In the genomic region with DNA sequence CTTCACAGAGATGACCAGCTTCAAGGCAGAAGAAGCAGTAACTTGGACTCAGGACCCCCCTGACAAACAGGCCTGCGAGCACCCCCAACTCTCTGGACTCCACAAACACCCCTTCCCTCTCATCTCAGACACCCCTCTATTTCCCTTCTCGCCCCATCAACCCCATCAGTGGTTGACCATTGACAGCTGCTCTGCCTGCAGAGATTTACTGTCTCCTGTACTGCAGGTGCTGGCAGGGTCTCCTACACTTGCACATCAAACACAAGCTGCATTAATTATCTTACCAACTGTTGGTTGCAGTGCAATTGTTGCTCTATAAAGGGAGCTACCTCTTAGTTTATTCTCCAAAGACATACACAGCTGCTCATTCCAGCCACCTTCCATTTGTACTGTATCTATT, we compare ENCODE assay signal across 16 mouse cellular contexts. TPM values are rescaled to one million over a fixed set of nuclear protein-coding genes. Genes with fewer than 3 reads are reported as not detected.
A peak's percentile ranks its signal among the peaks of the same experiment; 100 is the strongest.
DNase-seq lines count a peak whose midpoint lies in the region; ATAC-seq and TF ChIP-seq lines count a peak whose summit lies in the region.
"Had no signal": no experiment of that assay in that cellular context is flagged by ENCODE, and none has a peak within 500 bp of the region (broad histone marks: within the 10 kb centered on the region; RNA-seq: fewer than 3 reads in every experiment).

No protein-coding gene starts in this region.

- peak overlapping the region; percentile 86 for H3K27ac ChIP-seq in gastrocnemius, adult 2 months
- H3K27ac ChIP-seq in hindbrain, embryonic 10.5 days, result peak overlapping the region; percentile 10
- H3K27ac ChIP-seq in hindbrain, embryonic 13.5 days, result no peak overlapping the region
- H3K27ac ChIP-seq in lung, embryonic 15.5 days, result peak overlapping the region; percentile 95
- peak overlapping the region; percentile 28; the same call in 1 of the 2 replicates for H3K27ac ChIP-seq in limb, embryonic 13.5 days
- H3K27ac ChIP-seq: forebrain, embryonic 12.5 days had no signal

- TF ChIP-seq CTCF in gastrocnemius, adult 2 months (IDR thresholded peaks at IDR 0.05), result no peak

- no peaks in the 10 kb centered on the region for H3K36me3 ChIP-seq in hindbrain, embryonic 10.5 days
- no peaks in the 10 kb centered on the region for H3K36me3 ChIP-seq in hindbrain, embryonic 13.5 days
- H3K36me3 ChIP-seq in lung, embryonic 15.5 days, result no peaks in the 10 kb centered on the region
- no peaks in the 10 kb centered on the region for H3K36me3 ChIP-seq in limb, embryonic 13.5 days
- H3K36me3 ChIP-seq: forebrain, embryonic 12.5 days; stomach, embryonic 15.5 days had no signal

- 80% methylated on average over 2 of the region's 2 CpGs for WGBS in hindbrain, embryonic 10.5 days
- 91% methylated on average over 2 of the region's 2 CpGs for WGBS in hindbrain, embryonic 13.5 days
- 76% methylated on average over 2 of the region's 2 CpGs for WGBS in lung, embryonic 15.5 days
- 75% methylated on average over 2 of the region's 2 CpGs for WGBS in limb, embryonic 13.5 days

- peaks cover 37% of the 10 kb centered on the region for H3K4me1 ChIP-seq in hindbrain, embryonic 10.5 days (replicated peaks)
- H3K4me1 ChIP-seq in hindbrain, embryonic 13.5 days (replicated peaks), result peaks cover 19% of the 10 kb centered on the region
- H3K4me1 ChIP-seq in lung, embryonic 15.5 days, result peaks cover 46% of the 10 kb centered on the region
- peaks cover 48% of the 10 kb centered on the region for H3K4me1 ChIP-seq in limb, embryonic 13.5 days

- ATAC-seq in hindbrain, embryonic 13.5 days (ENCODE audit: low FRiP score), result no peak
- ATAC-seq in lung, embryonic 15.5 days (ENCODE audit: borderline replicate concordance, extremely low read depth, low FRiP score, low TSS enrichment), result no peak
- ATAC-seq in limb, embryonic 13.5 days (ENCODE audit: low FRiP score, low read depth), result no peak
- ATAC-seq: activated CD4-positive, CD25-positive, alpha-beta regulatory T cell, adult 4 months; intestine, postnatal 0 days had no signal

- H3K9me3 ChIP-seq in hindbrain, embryonic 10.5 days, result no peaks in the 10 kb centered on the region
- no peaks in the 10 kb centered on the region for H3K9me3 ChIP-seq in hindbrain, embryonic 13.5 days
- H3K9me3 ChIP-seq in lung, embryonic 15.5 days, result no peaks in the 10 kb centered on the region
- no peaks in the 10 kb centered on the region for H3K9me3 ChIP-seq in limb, embryonic 13.5 days
- H3K9me3 ChIP-seq: forebrain, embryonic 12.5 days; stomach, embryonic 15.5 days had no signal

- H3K4me3 ChIP-seq in gastrocnemius, adult 2 months, result no peak overlapping the region
- no peak overlapping the region for H3K4me3 ChIP-seq in hindbrain, embryonic 10.5 days
- H3K4me3 ChIP-seq in hindbrain, embryonic 13.5 days, result no peak overlapping the region
- H3K4me3 ChIP-seq in lung, embryonic 15.5 days, result no peak overlapping the region
- H3K4me3 ChIP-seq in limb, embryonic 13.5 days, result no peak overlapping the region
- H3K4me3 ChIP-seq: forebrain, embryonic 12.5 days; stomach, embryonic 15.5 days had no signal

- H3K27me3 ChIP-seq in hindbrain, embryonic 10.5 days (ENCODE audit: insufficient read depth, poor library complexity, severe bottlenecking), result no peaks in the 10 kb centered on the region
- H3K27me3 ChIP-seq in hindbrain, embryonic 13.5 days, result no peaks in the 10 kb centered on the region
- H3K27me3 ChIP-seq in lung, embryonic 15.5 days, result no peaks in the 10 kb centered on the region
- H3K27me3 ChIP-seq in limb, embryonic 13.5 days, result no peaks in the 10 kb centered on the region
- H3K27me3 ChIP-seq: forebrain, embryonic 12.5 days; stomach, embryonic 15.5 days had no signal

- H3K9ac ChIP-seq in hindbrain, embryonic 13.5 days, result no peak overlapping the region
- H3K9ac ChIP-seq in lung, embryonic 15.5 days, result no peak overlapping the region
- no peak overlapping the region for H3K9ac ChIP-seq in limb, embryonic 13.5 days
- H3K9ac ChIP-seq: forebrain, embryonic 12.5 days; stomach, embryonic 15.5 days had no signal

- DNase-seq in gastrocnemius, adult 2 months, result no peak
- no peak for DNase-seq in gastrocnemius, adult 18-20 months (ENCODE audit: low spot score)
- no peak for DNase-seq in hindbrain, embryonic 10.5 days (ENCODE audit: low spot score)
- DNase-seq in lung, postnatal 36 days, result no peak
- DNase-seq in right cerebral cortex, postnatal 4 days, result no peak
- DNase-seq: adrenal gland, postnatal 36 days; cerebellum, postnatal 14 days; thymus, postnatal 25 days had no signal

- intact Hi-C loops in gastrocnemius, adult 2 months (cut with DNase I), result no loop called here

- no peak overlapping the region for H3K4me2 ChIP-seq in hindbrain, embryonic 13.5 days
- no peak overlapping the region for H3K4me2 ChIP-seq in lung, embryonic 15.5 days
- no peak overlapping the region for H3K4me2 ChIP-seq in limb, embryonic 13.5 days (replicated peaks)
- H3K4me2 ChIP-seq: forebrain, embryonic 12.5 days; stomach, embryonic 15.5 days had no signal

RNA-seq across cellular contexts. Expression of gene Zfp366, which starts 51.6 kb away (rescaled TPM):
- 1 to 10 TPM; 3.1 to 7.8 TPM for total RNA-seq in gastrocnemius, adult 2 months (2021)
- 1 to 10 TPM; 3.8 to 3.9 TPM for total RNA-seq in gastrocnemius, adult 18-20 months (2021)
- polyA plus RNA-seq in hindbrain, embryonic 10.5 days (2016; fragmentation: Nextera tagmentation; extraction: Ambion mirVana), result 0.43 and 0.45 TPM in 2 replicates
- polyA plus RNA-seq in hindbrain, embryonic 13.5 days (2015; fragmentation: Nextera tagmentation; extraction: Ambion mirVana), result 0.64 and 0.72 TPM in 2 replicates
- 0.96 and 1.2 TPM in 2 replicates for polyA plus RNA-seq in lung, embryonic 15.5 days (2015; fragmentation: Nextera tagmentation; extraction: Ambion mirVana)
- 0.52 and 0.56 TPM in 2 replicates for polyA plus RNA-seq in limb, embryonic 13.5 days (2015; fragmentation: Nextera tagmentation; extraction: Ambion mirVana)
- total RNA-seq: CH12.LX had no signal
- polyA plus RNA-seq: activated CD4-positive, CD25-positive, alpha-beta regulatory T cell, adult 4 months had no signal
